ENCODE assay signal across 1 mouse cellular context in the genomic region with DNA sequence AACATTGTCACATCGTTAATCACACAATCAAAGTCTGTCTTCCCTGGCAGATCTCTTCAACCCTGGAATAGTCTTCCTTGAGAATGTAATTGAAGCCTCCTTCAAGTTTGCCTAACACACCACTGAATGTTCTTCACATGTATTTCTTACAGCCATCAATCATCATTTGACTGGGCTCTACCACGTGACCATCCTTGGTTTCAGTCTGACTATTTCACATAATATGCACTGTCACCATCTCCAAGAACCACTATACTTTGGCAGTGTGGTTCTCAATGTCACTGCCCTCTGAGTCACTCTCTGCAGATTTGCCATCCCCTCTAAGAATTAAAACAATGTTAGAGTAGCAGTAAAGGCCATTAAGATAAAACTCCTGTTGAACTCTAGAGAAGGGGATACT.
A peak's percentile ranks its signal among the peaks of the same experiment; 100 is the strongest.
TF ChIP-seq lines count a peak whose summit lies in the region.

No protein-coding gene starts in this region.

TF ChIP-seq in CH12.LX, 34 proteins besides CTCF, POLR2A, EP300 and RAD21 (continued from another document):
- TF ChIP-seq E2F4 (IDR thresholded peaks at IDR 0.05; ENCODE audit: insufficient replicate concordance, low read depth, low read length) (no peak), TBP (conservative IDR thresholded peaks at IDR 0.05; ENCODE audit: low read depth, low read length) (no peak), GABPA (IDR thresholded peaks at IDR 0.05; ENCODE audit: insufficient replicate concordance, low read depth, low read length) (no peak), KAT2A (IDR thresholded peaks at IDR 0.05; ENCODE audit: insufficient replicate concordance, low read length) (no peak), SIN3A (IDR thresholded peaks at IDR 0.05; ENCODE audit: low read length) (no peak), USF2 (conservative IDR thresholded peaks at IDR 0.05; ENCODE audit: low read depth, low read length) (peak; percentile 88), JUND (conservative IDR thresholded peaks at IDR 0.05; ENCODE audit: low read depth, low read length) (peak; percentile 70), MAX (IDR thresholded peaks at IDR 0.05; ENCODE audit: low read length) (peak; percentile 89), USF1 (IDR thresholded peaks at IDR 0.05; ENCODE audit: low read depth, low read length) (peak; percentile 81), MEF2A (IDR thresholded peaks at IDR 0.05; ENCODE audit: borderline replicate concordance, low read depth, low read length) (no peak)
